Comparison of ENCODE assay signal across 9 mouse cellular contexts in the genomic region with DNA sequence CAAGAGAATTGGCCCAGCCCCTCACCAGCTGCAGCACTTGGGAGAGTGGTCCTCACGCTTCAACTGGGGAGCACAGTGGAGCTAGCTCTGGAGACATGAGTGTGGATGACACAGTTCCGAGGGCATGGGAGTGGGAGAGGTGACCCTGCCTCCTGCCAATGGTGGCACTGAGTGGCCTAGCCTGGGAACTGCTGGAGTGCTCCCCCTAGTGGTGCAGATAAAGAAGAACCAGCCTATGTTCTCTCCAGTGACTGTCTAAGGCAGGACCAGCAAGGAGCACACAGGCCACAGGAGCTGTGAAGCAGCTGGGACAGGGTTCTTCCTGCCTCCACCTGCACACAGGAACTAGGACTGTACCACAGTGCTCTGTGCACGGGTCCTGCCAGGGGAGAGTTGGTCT. TPM values are rescaled to one million over a fixed set of nuclear protein-coding genes. Genes with fewer than 3 reads are reported as not detected.
DNase-seq lines count a peak whose midpoint lies in the region; ATAC-seq and TF ChIP-seq lines count a peak whose summit lies in the region.
"Had no signal": no experiment of that assay in that cellular context is flagged by ENCODE, and none has a peak within 500 bp of the region (broad histone marks: within the 10 kb centered on the region; RNA-seq: fewer than 3 reads in every experiment).

No protein-coding gene starts in this region.

- no peaks in the 10 kb centered on the region for H3K27me3 ChIP-seq in hindbrain, embryonic 12.5 days
- no peaks in the 10 kb centered on the region for H3K27me3 ChIP-seq in hindbrain, embryonic 13.5 days
- H3K27me3 ChIP-seq in hindbrain, postnatal 0 days (ENCODE audit: insufficient read depth, low read length), result no peaks in the 10 kb centered on the region
- H3K27me3 ChIP-seq in stomach, postnatal 0 days (ENCODE audit: control insufficient read depth, insufficient read depth, low read length), result no peaks in the 10 kb centered on the region

- no peak overlapping the region for H3K4me2 ChIP-seq in hindbrain, embryonic 12.5 days (replicated peaks)
- H3K4me2 ChIP-seq in hindbrain, embryonic 13.5 days, result no peak overlapping the region
- no peak overlapping the region for H3K4me2 ChIP-seq in hindbrain, postnatal 0 days (ENCODE audit: low read depth, low read length)
- no peak overlapping the region for H3K4me2 ChIP-seq in stomach, postnatal 0 days (replicated peaks; ENCODE audit: low read depth)

- H3K4me1 ChIP-seq in hindbrain, embryonic 12.5 days, result no peaks in the 10 kb centered on the region
- H3K4me1 ChIP-seq in hindbrain, embryonic 13.5 days (replicated peaks), result no peaks in the 10 kb centered on the region
- H3K4me1 ChIP-seq in hindbrain, postnatal 0 days (ENCODE audit: insufficient read depth, low read length), result no peaks in the 10 kb centered on the region
- H3K4me1 ChIP-seq in stomach, postnatal 0 days (replicated peaks; ENCODE audit: control insufficient read depth, insufficient read depth), result no peaks in the 10 kb centered on the region

- TF ChIP-seq EP300 in stomach, postnatal 0 days (optimal IDR thresholded peaks at IDR 0.05), result no peak

- TF ChIP-seq CTCF in hindbrain, postnatal 0 days (IDR thresholded peaks at IDR 0.05; ENCODE audit: low read depth), result peak; percentile 51
- peak; percentile 58 for TF ChIP-seq CTCF in stomach, postnatal 0 days (IDR thresholded peaks at IDR 0.05; ENCODE audit: low read depth)

- no peak overlapping the region for H3K4me3 ChIP-seq in hindbrain, embryonic 12.5 days
- H3K4me3 ChIP-seq in hindbrain, embryonic 13.5 days, result no peak overlapping the region
- H3K4me3 ChIP-seq in hindbrain, postnatal 0 days (ENCODE audit: low read length), result no peak overlapping the region
- H3K4me3 ChIP-seq in stomach, postnatal 0 days (ENCODE audit: low read depth, low read length), result no peak overlapping the region

- H3K9me3 ChIP-seq in hindbrain, embryonic 12.5 days (replicated peaks), result no peaks in the 10 kb centered on the region; the same call in 1 of the 2 replicates
- H3K9me3 ChIP-seq in hindbrain, embryonic 13.5 days, result 0 out of 2 replicates have a peak, but pooled peaks cover 5% of the 10 kb centered on the region
- no peaks in the 10 kb centered on the region for H3K9me3 ChIP-seq in hindbrain, postnatal 0 days (ENCODE audit: low read length)
- H3K9me3 ChIP-seq in stomach, postnatal 0 days (ENCODE audit: control insufficient read depth, low read length), result no peaks in the 10 kb centered on the region

- H3K27ac ChIP-seq in hindbrain, embryonic 12.5 days, result no peak overlapping the region
- no peak overlapping the region for H3K27ac ChIP-seq in hindbrain, embryonic 13.5 days
- no peak overlapping the region for H3K27ac ChIP-seq in hindbrain, postnatal 0 days
- no peak overlapping the region for H3K27ac ChIP-seq in stomach, postnatal 0 days (replicated peaks)

- no peak overlapping the region for H3K9ac ChIP-seq in hindbrain, embryonic 12.5 days
- H3K9ac ChIP-seq in hindbrain, embryonic 13.5 days, result no peak overlapping the region
- no peak overlapping the region for H3K9ac ChIP-seq in hindbrain, postnatal 0 days (replicated peaks; ENCODE audit: low read length)
- H3K9ac ChIP-seq in stomach, postnatal 0 days (ENCODE audit: low read length), result no peak overlapping the region

- peak; percentile 11 for DNase-seq in thymus, postnatal 0 days (ENCODE audit: low spot score)
- no peak for DNase-seq in thymus, adult 18-20 months
- DNase-seq in hindbrain, postnatal 0 days (ENCODE audit: low spot score), result no peak
- DNase-seq in stomach, postnatal 0 days (ENCODE audit: low spot score), result no peak
- no peak for DNase-seq in heart, adult 18-20 months

- ATAC-seq in hindbrain, embryonic 12.5 days (ENCODE audit: low FRiP score), result 0 out of 2 replicates have a peak, but pooled peaks have one; percentile 40
- ATAC-seq in hindbrain, embryonic 13.5 days (ENCODE audit: low FRiP score), result no peak
- ATAC-seq in hindbrain, postnatal 0 days, result 0 out of 2 replicates have a peak, but pooled peaks have one; percentile 24
- no peak for ATAC-seq in stomach, postnatal 0 days (ENCODE audit: low FRiP score, low TSS enrichment)

- WGBS in hindbrain, embryonic 12.5 days, result 80% methylated on average over 3 of the region's 3 CpGs
- 80% methylated on average over 3 of the region's 3 CpGs for WGBS in hindbrain, embryonic 13.5 days
- WGBS in hindbrain, postnatal 0 days, result 65% methylated on average over 3 of the region's 3 CpGs
- 78% methylated on average over 3 of the region's 3 CpGs for WGBS in stomach, postnatal 0 days

- no peaks in the 10 kb centered on the region for H3K36me3 ChIP-seq in hindbrain, embryonic 12.5 days
- H3K36me3 ChIP-seq in hindbrain, embryonic 13.5 days, result no peaks in the 10 kb centered on the region
- no peaks in the 10 kb centered on the region for H3K36me3 ChIP-seq in hindbrain, postnatal 0 days (ENCODE audit: insufficient read depth, low read length)
- H3K36me3 ChIP-seq in stomach, postnatal 0 days (ENCODE audit: control insufficient read depth, insufficient read depth, low read length), result no peaks in the 10 kb centered on the region

RNA-seq across cellular contexts. Expression of gene Plcz1, which starts 40.5 kb away (rescaled TPM):
- 0.10 TPM in 1 of 2 replicates, not detected in the other for polyA plus RNA-seq in hindbrain, embryonic 12.5 days (2016; fragmentation: Nextera tagmentation; extraction: Ambion mirVana)
- 0.12 TPM in 2 replicates for polyA plus RNA-seq in hindbrain, embryonic 13.5 days (2015; fragmentation: Nextera tagmentation; extraction: Ambion mirVana)
- polyA plus RNA-seq in thymus, postnatal 0 days (2015; fragmentation: Nextera tagmentation; extraction: Ambion mirVana), result 0.18 and 0.20 TPM in 2 replicates
- total RNA-seq in hindbrain, postnatal 0 days (2014; rRNA removed), result 0.11 TPM in 1 of 2 replicates, not detected in the other
- 0.33 and 0.52 TPM in 2 replicates for polyA plus RNA-seq in hindbrain, postnatal 0 days (2015; fragmentation: Nextera tagmentation; extraction: Ambion mirVana)
- not detected in 2 replicates for polyA plus RNA-seq in stomach, postnatal 0 days (2015; fragmentation: Nextera tagmentation; extraction: Ambion mirVana)
- total RNA-seq in heart, adult 18-20 months (2021), result not detected
- total RNA-seq: gastrocnemius, adult 8-10 months had no signal

RNA-seq across cellular contexts. Expression of gene Capza3, which starts 40.7 kb away (rescaled TPM):
- not detected in 2 replicates for polyA plus RNA-seq in hindbrain, embryonic 12.5 days (2016; fragmentation: Nextera tagmentation; extraction: Ambion mirVana)
- not detected in 2 replicates for polyA plus RNA-seq in hindbrain, embryonic 13.5 days (2015; fragmentation: Nextera tagmentation; extraction: Ambion mirVana)
- not detected in 2 replicates for polyA plus RNA-seq in thymus, postnatal 0 days (2015; fragmentation: Nextera tagmentation; extraction: Ambion mirVana)
- total RNA-seq in hindbrain, postnatal 0 days (2014; rRNA removed), result not detected in 2 replicates
- polyA plus RNA-seq in hindbrain, postnatal 0 days (2015; fragmentation: Nextera tagmentation; extraction: Ambion mirVana), result not detected in 2 replicates
- polyA plus RNA-seq in stomach, postnatal 0 days (2015; fragmentation: Nextera tagmentation; extraction: Ambion mirVana), result not detected in 2 replicates
- not detected for total RNA-seq in heart, adult 18-20 months (2021)
- total RNA-seq: gastrocnemius, adult 8-10 months had no signal
- polyA plus RNA-seq: limb, embryonic 14.5 days had no signal

Comparison
In these comparisons a context has a peak if more than half of its experiments do, and no peak if none do; other contexts are left out.
1. ATAC-seq: peak in hindbrain, embryonic 12.5 days (single experiment) and hindbrain, postnatal 0 days (single experiment); none in hindbrain, embryonic 13.5 days (single experiment) and stomach, postnatal 0 days (single experiment).